Mouse (Mus musculus) heart, embryonic 14.5 days (tissue): ENCODE measurements at regions not wholly inside any gene's neighbourhood (a gene's known extent, or its start where the extent isn't known, plus 50 kb on each side); places are given as distances from the start of the nearest gene placed in this dataset.

Experiments
- ATAC-seq: fragments of 200-750 bp; cut with Nextera tagmentation; 2 replicates; pipeline ENCODE4 v1.8.0; 2017; ENCODE audit warnings: low read depth, moderate TSS enrichment; ENCODE audit not compliant: insufficient number of reproducible peaks, insufficient read depth, low FRiP score
- H3K27ac ChIP-seq, 2 experiments: fragments of 200-500 bp in 1 of 2; fragments of 300-500 bp in 1 of 2; sonication (generic) in 1 of 2; replicated peaks in 1 of 2; 2 replicates each; pipeline ENCODE4 v1.5.1; 2012 to 2014; ENCODE audit warnings: low read depth in 2 of 2, low read length in 2 of 2, control low read depth in 1 of 2, mild to moderate bottlenecking in 1 of 2, mixed read lengths in 1 of 2; ENCODE audit not compliant: control insufficient read depth in 1 of 2, insufficient read depth in 1 of 2
- H3K27me3 ChIP-seq: fragments of 300-500 bp; sonication (generic); 2 replicates; pipeline ENCODE4 v1.6.1; 2014; ENCODE audit warnings: mild to moderate bottlenecking, low read length, control low read depth; ENCODE audit not compliant: control insufficient read depth, insufficient read depth
- H3K36me3 ChIP-seq: fragments of 300-500 bp; sonication (generic); 2 replicates; pipeline ENCODE4 v1.6.1; 2014; ENCODE audit warnings: mild to moderate bottlenecking, control low read depth, low read length, mixed read lengths; ENCODE audit not compliant: control insufficient read depth, insufficient read depth
- H3K4me1 ChIP-seq, 2 experiments: fragments of 200-500 bp in 1 of 2; fragments of 300-500 bp in 1 of 2; sonication (generic) in 1 of 2; 2 replicates each; pipeline ENCODE4 v1.6.1; 2012 to 2014; ENCODE audit warnings: low read length in 2 of 2, control low read depth in 1 of 2, mixed read lengths in 1 of 2; ENCODE audit not compliant: control insufficient read depth in 2 of 2, insufficient read depth in 2 of 2
- H3K4me2 ChIP-seq: fragments of 300-500 bp; sonication (generic); 2 replicates; pipeline ENCODE4 v1.6.1; 2014; ENCODE audit warnings: mild to moderate bottlenecking, low read length
- H3K4me3 ChIP-seq, 2 experiments: fragments of 200-500 bp in 1 of 2; fragments of 300-500 bp in 1 of 2; sonication (generic) in 1 of 2; 2 replicates each; pipeline ENCODE4 v1.5.1; 2012 to 2014; ENCODE audit warnings: low read length in 2 of 2, mild to moderate bottlenecking in 2 of 2, control low read depth in 1 of 2, low read depth in 1 of 2, moderate library complexity in 1 of 2; ENCODE audit not compliant: control insufficient read depth in 1 of 2, insufficient read depth in 1 of 2
- H3K9ac ChIP-seq: fragments of 300-500 bp; sonication (generic); 2 replicates; pipeline ENCODE4 v1.6.1; 2014; ENCODE audit warnings: mild to moderate bottlenecking, low read length
- H3K9me3 ChIP-seq: fragments of 300-500 bp; sonication (generic); 2 replicates; pipeline ENCODE4 v1.6.1; 2016; ENCODE audit warnings: low read length, control low read depth; ENCODE audit not compliant: control insufficient read depth
- WGBS: fragments of 180-500 bp; shearing (Covaris S2); extraction: QIAGEN DNeasy Blood & Tissue Kit; methylation state at CpG from one replicate; pipeline ENCODE4 v1.1.7; 2014; 5-methylcytosine and 5-hydroxymethylcytosine counted together

- Histone ChIP-seq H3K4me2 (no peak overlapping the region), H3K4me3 (no peak overlapping the region), H3K9me3 (peaks cover 3% of the 10 kb centered on the region; the same call in 1 of the 2 replicates), H3K4me1 (no peaks in the 10 kb centered on the region), H3K36me3 (no peaks in the 10 kb centered on the region), H3K27ac (no peak overlapping the region), H3K27me3 (no peaks in the 10 kb centered on the region), H3K9ac (no peak overlapping the region)
- ATAC-seq: no peak
- WGBS: 72% methylated on average over 5 of the region's 5 CpGs
These were observed 132.4 kb downstream of the Npr3 start for GRCm38 (mm10) chr15:11774717-11775116.

- Histone ChIP-seq H3K4me2 (no peak overlapping the region), H3K27me3 (no peaks in the 10 kb centered on the region), H3K9me3 (no peaks in the 10 kb centered on the region), H3K27ac (no peak overlapping the region), H3K4me3 (no peak overlapping the region), H3K9ac (no peak overlapping the region), H3K36me3 (no peaks in the 10 kb centered on the region), H3K4me1 (no peaks in the 10 kb centered on the region)
- 86% methylated on average over 1 of the region's 1 CpGs for WGBS
- no peak for ATAC-seq
These were observed 136.5 kb downstream of the Npr3 start for GRCm38 (mm10) chr15:11770596-11770995.

- Histone ChIP-seq H3K36me3 (no peaks in the 10 kb centered on the region), H3K4me1 (peaks cover 0 to 3% of the 10 kb centered on the region in 2 experiments; a peak in 1 of 4 replicates), H3K9me3 (no peaks in the 10 kb centered on the region), H3K9ac (no peak overlapping the region), H3K4me2 (no peak overlapping the region), H3K27me3 (no peaks in the 10 kb centered on the region), H3K27ac (no peak overlapping the region), H3K4me3 (no peak overlapping the region)
- WGBS: 88% methylated on average over 1 of the region's 1 CpGs
- ATAC-seq: no peak
These were observed 149.1 kb downstream of the Npr3 start for GRCm38 (mm10) chr15:11757963-11758362.

GRCm38 (mm10) chr15:11756786-11757185 lies 150.3 kb downstream of the Npr3 start:
- Histone ChIP-seq H3K9me3 (no peaks in the 10 kb centered on the region), H3K4me1 (peaks cover 0 to 3% of the 10 kb centered on the region in 2 experiments; a peak in 1 of 4 replicates), H3K27me3 (no peaks in the 10 kb centered on the region), H3K27ac (no peak overlapping the region), H3K4me2 (no peak overlapping the region), H3K9ac (no peak overlapping the region), H3K4me3 (no peak overlapping the region), H3K36me3 (no peaks in the 10 kb centered on the region)
- ATAC-seq: no peak
- WGBS: 37% methylated on average over 7 of the region's 7 CpGs

- H3K4me1 ChIP-seq: peaks cover 0 to 3% of the 10 kb centered on the region in 2 experiments; a peak in 1 of 4 replicates
- H3K36me3 ChIP-seq: no peaks in the 10 kb centered on the region
- H3K9ac ChIP-seq: no peak overlapping the region
- H3K4me3 ChIP-seq: no peak overlapping the region
- ATAC-seq: no peak
- no peak overlapping the region for H3K4me2 ChIP-seq
- WGBS: 10% methylated on average over 3 of the region's 3 CpGs
- H3K27me3 ChIP-seq: no peaks in the 10 kb centered on the region
- no peak overlapping the region for H3K27ac ChIP-seq
- H3K9me3 ChIP-seq: no peaks in the 10 kb centered on the region
These were observed 153.9 kb downstream of the Npr3 start for GRCm38 (mm10) chr15:11753216-11753615.

GRCm38 (mm10) chr15:11750893-11751292 lies 156.2 kb downstream of the Npr3 start:
- no peak for ATAC-seq
- no peaks in the 10 kb centered on the region for H3K27me3 ChIP-seq
- no peaks in the 10 kb centered on the region for H3K4me1 ChIP-seq
- no peak overlapping the region for H3K4me2 ChIP-seq
- H3K27ac ChIP-seq: no peak overlapping the region
- no peak overlapping the region for H3K4me3 ChIP-seq
- H3K36me3 ChIP-seq: no peaks in the 10 kb centered on the region
- WGBS: 57% methylated on average over 5 of the region's 5 CpGs
- no peaks in the 10 kb centered on the region for H3K9me3 ChIP-seq
- H3K9ac ChIP-seq: no peak overlapping the region

GRCm38 (mm10) chr15:11749509-11749908 lies 157.6 kb downstream of the Npr3 start:
- Histone ChIP-seq H3K4me1 (peaks cover 3 to 13% of the 10 kb centered on the region in 2 experiments; a peak in 2 of 4 replicates), H3K36me3 (no peaks in the 10 kb centered on the region), H3K9ac (no peak overlapping the region), H3K27ac (no peak overlapping the region), H3K9me3 (no peaks in the 10 kb centered on the region), H3K27me3 (no peaks in the 10 kb centered on the region), H3K4me3 (no peak overlapping the region), H3K4me2 (no peak overlapping the region)
- 85% methylated on average over 4 of the region's 4 CpGs for WGBS
- ATAC-seq: no peak

- ATAC-seq: no peak
- H3K9ac ChIP-seq: no peak overlapping the region
- H3K27ac ChIP-seq: no peak overlapping the region
- H3K27me3 ChIP-seq: no peaks in the 10 kb centered on the region
- peaks cover 3 to 13% of the 10 kb centered on the region in 2 experiments; a peak in 2 of 4 replicates for H3K4me1 ChIP-seq
- no peaks in the 10 kb centered on the region for H3K9me3 ChIP-seq
- no peak overlapping the region for H3K4me3 ChIP-seq
- H3K36me3 ChIP-seq: no peaks in the 10 kb centered on the region
- no peak overlapping the region for H3K4me2 ChIP-seq
- 59% methylated on average over 2 of the region's 2 CpGs for WGBS
These were observed 158.8 kb downstream of the Npr3 start for GRCm38 (mm10) chr15:11748306-11748705.
